Mouse (Mus musculus) embryonic fibroblast, embryonic 13.5 days (primary cell): ENCODE data around the gene Edem2. TPM values are rescaled to one million over a fixed set of nuclear protein-coding genes. Genes with fewer than 3 reads are reported as not detected.

Source experiments
- H3K27ac ChIP-seq: 2 replicates; pipeline ENCODE4 v1.5.1; 2012; ENCODE audit warnings: low read length, control low read depth, inconsistent platforms; ENCODE audit not compliant: insufficient read depth
- H3K4me1 ChIP-seq: 2 replicates; pipeline ENCODE4 v1.6.1; 2011; ENCODE audit warnings: low read length; ENCODE audit not compliant: control insufficient read depth, insufficient read depth
- H3K4me3 ChIP-seq: 2 replicates; pipeline ENCODE4 v1.5.1; 2011; ENCODE audit warnings: mild to moderate bottlenecking, control low read depth, low read length; ENCODE audit not compliant: insufficient read depth
- CTCF ChIP-seq: IDR thresholded peaks from 2 replicates; pipeline ENCODE4 v1.5.1; 2011; ENCODE audit warnings: mild to moderate bottlenecking, control low read depth, low read length, moderate library complexity, borderline replicate concordance; ENCODE audit not compliant: insufficient read depth
- POLR2A ChIP-seq: IDR thresholded peaks from 2 replicates; pipeline ENCODE4 v1.6.1; 2011; ENCODE audit warnings: low read depth, mild to moderate bottlenecking, control low read depth, low read length, moderate library complexity
- polyA plus RNA-seq: library from polyadenylated mRNA; stranded (reverse); fragments of >200 nt; gene quantifications from 2 replicates; pipeline ENCODE4 v1.2.4, GENCODE M21; 2011; ENCODE audit warnings: low read depth; ENCODE audit not compliant: missing spikeins, insufficient read length

Edem2 gene
- polyA plus RNA-seq, 1 experiment = 13.8 TPM

- Histone ChIP-seq H3K27ac (no peak overlapping the region), H3K4me3 (no peak overlapping the region), H3K4me1 (peaks cover 4% of the 10 kb centered on the region)
- TF ChIP-seq CTCF (no peak), POLR2A (no peak)
Measured at GRCm38 (mm10) chr2:155693136-155693535, 36.1 kb downstream of the Edem2 start.

GRCm38 (mm10) chr2:155691723-155692493 is 37.4 kb downstream of the Edem2 start, which contains the start of gene Trpc4ap:
Gene Trpc4ap, minus strand, starts transcription at chr2:155692384.
- Histone ChIP-seq H3K27ac (peak within 1 kb of the TSS; percentile 39), H3K4me1 (peaks cover 4% of the 10 kb centered on the region), H3K4me3 (peak within 1 kb of the TSS; percentile 96)
- TF ChIP-seq POLR2A (peak; percentile 79), CTCF (peak; percentile 89)

DNA sequence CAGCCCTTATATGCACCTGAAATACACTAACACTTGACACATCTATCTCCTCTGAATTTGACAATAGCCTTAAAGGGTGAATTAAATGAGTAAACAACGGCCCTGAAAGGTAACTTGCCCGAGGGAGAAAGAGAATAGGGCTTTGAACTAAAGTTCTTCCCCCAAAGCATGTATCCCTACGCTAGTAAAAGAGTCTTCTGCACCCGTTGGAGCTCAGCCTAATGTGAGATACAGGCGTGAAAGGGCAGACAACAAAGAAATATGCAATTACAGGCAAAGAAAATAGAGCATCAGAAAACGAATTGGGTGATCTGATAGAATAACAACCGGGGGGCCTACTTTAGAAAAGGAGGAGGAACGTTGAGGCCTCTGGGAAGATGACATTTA is 37.9 kb downstream of the Edem2 start:
- peaks cover 4% of the 10 kb centered on the region for H3K4me1 ChIP-seq
- TF ChIP-seq CTCF (no peak), POLR2A (no peak)
- peak overlapping the region; percentile 96 for H3K4me3 ChIP-seq
- H3K27ac ChIP-seq = peak overlapping the region; percentile 39

- Histone ChIP-seq H3K4me3 (no peak overlapping the region), H3K27ac (no peak overlapping the region), H3K4me1 (peaks cover 4% of the 10 kb centered on the region)
- TF ChIP-seq CTCF = no peak
- no peak for TF ChIP-seq POLR2A
Measured at GRCm38 (mm10) chr2:155689211-155689610, 40.1 kb downstream of the Edem2 start.

GRCm38 (mm10) chr2:155687746-155688145 is 41.5 kb downstream of the Edem2 start:
- H3K27ac ChIP-seq = no peak overlapping the region
- no peak overlapping the region for H3K4me3 ChIP-seq
- TF ChIP-seq CTCF = no peak
- no peak for TF ChIP-seq POLR2A
- peaks cover 4% of the 10 kb centered on the region for H3K4me1 ChIP-seq

- Histone ChIP-seq H3K4me1 (peaks cover 4% of the 10 kb centered on the region), H3K4me3 (no peak overlapping the region), H3K27ac (no peak overlapping the region)
- TF ChIP-seq CTCF = no peak
- no peak for TF ChIP-seq POLR2A
Measured at GRCm38 (mm10) chr2:155686572-155686971, 42.7 kb downstream of the Edem2 start.

DNA sequence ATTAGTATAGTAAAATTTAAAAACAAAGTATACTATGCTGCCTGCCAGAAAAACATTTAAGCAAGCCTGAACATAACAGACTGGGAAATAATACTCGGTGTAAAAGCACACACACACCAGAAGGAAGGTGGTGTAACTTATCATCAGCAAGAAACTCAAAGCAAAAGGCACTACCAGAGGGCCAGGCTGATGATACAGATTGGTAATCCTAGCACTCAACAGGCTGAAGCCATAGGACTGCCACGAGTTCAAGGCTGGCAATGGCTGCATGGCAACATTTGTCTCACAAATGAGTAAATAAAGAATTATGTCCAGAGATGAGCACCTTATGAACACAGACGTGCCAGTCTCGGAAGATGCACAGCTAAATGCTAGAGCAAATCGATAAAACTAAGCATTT is 45.5 kb downstream of the Edem2 start:
- H3K4me1 ChIP-seq = no peaks in the 10 kb centered on the region
- TF ChIP-seq CTCF = no peak
- TF ChIP-seq POLR2A = no peak
- H3K4me3 ChIP-seq = no peak overlapping the region
- no peak overlapping the region for H3K27ac ChIP-seq

- no peak for TF ChIP-seq POLR2A
- no peak for TF ChIP-seq CTCF
- Histone ChIP-seq H3K4me1 (no peaks in the 10 kb centered on the region), H3K27ac (no peak overlapping the region), H3K4me3 (no peak overlapping the region)
Measured at GRCm38 (mm10) chr2:155683137-155683536, 46.1 kb downstream of the Edem2 start.

DNA sequence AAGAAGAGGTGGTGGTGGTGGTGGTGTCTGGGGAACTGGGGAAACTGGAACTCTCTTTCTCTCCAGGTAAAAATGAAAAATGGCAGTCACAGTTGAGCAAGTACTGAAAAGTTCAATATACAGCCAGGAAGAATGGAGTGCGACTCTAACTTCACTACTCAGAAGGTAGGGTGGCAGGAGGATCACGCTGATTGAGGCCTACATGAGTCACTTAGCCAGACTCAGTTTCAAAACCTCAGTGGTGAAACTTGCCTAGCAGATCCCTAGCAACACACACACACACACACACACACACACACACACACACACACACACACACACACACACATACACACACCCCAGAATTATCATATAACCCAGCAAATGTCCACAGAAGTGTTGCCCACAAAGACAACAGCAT is 47.4 kb downstream of the Edem2 start:
- TF ChIP-seq CTCF = no peak
- TF ChIP-seq POLR2A = no peak
- Histone ChIP-seq H3K4me1 (no peaks in the 10 kb centered on the region), H3K27ac (no peak overlapping the region), H3K4me3 (no peak overlapping the region)

- no peak overlapping the region for H3K27ac ChIP-seq
- no peak overlapping the region for H3K4me3 ChIP-seq
- TF ChIP-seq CTCF (no peak), POLR2A (no peak)
- H3K4me1 ChIP-seq = no peaks in the 10 kb centered on the region
Measured at GRCm38 (mm10) chr2:155681194-155681593, 48.1 kb downstream of the Edem2 start.

DNA sequence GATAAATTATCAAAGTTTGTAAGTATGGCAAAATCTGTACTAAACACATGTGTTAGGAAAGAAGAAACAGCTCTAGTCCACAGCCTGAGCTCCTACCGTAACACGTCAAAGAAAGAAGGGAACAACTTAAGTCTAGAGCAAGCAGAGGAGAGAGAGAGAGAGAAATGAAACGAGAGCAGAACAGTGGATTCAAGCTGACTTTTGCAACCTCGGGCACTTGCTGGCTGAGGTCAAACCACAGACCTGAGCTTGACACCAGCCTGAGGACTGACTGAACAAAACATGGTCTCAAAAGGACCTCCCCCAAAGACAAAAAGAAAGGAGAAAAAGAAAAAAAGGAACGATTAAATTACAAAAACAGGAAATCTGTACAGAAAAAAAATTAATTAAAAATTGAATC is 48.7 kb downstream of the Edem2 start:
- Histone ChIP-seq H3K4me1 (no peaks in the 10 kb centered on the region), H3K27ac (no peak overlapping the region), H3K4me3 (no peak overlapping the region)
- TF ChIP-seq CTCF (no peak), POLR2A (no peak)
